Mouse (Mus musculus): ENCODE data around the gene Lhx8.

DNA sequence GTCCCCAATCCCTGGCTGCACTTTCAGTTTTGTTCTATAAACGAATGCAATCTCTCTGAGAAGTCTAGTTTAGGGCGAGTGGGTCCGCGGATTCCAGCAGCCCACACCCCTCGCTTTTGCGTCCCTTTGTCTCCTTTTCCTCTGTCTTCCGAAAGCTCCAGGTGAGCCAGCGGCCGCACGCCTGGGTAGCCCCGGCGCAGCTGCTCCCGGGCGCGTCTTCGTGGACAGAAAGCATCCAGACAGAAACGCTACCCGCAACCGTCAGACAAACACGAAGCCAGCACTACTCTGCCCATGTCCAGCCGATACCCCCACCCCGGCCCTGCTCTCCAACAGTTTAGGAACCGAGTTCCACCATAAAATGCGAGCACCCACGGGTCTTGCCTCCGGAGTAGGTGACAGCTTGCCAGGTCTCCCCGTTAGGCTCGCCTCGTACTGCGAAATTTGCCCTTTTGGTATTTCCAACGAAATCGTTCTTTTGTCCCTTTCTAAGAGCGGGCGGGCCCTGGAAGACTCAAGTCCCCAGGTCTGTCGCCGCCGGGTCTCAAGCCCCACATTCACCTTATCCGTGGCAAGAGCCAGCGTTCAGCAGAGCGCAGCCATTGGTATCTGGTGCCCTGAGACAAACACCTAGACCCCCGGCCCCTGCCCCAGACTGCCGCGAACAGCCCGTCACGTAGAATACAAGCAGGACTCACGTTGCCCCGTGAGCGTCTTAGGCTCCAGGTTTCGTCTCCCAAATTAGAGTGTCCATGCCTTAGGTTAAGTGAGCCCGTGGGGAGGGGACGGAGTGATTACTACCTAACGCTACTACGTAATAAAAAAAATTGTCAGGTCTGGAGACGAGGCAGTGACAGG, 907 bp downstream of the Lhx8 start:
- TF ChIP-seq CTCF (IDR thresholded peaks at IDR 0.05) (no peak), EP300 (IDR thresholded peaks at IDR 0.05; ENCODE audit: insufficient read depth, low read depth, low read length) (no peak), POLR2A (IDR thresholded peaks at IDR 0.05; ENCODE audit: insufficient read depth, low read depth, low read length) (no peak)

Measured in heart, adult 2 months (tissue).